Mouse (Mus musculus) monocyte, adult 59 days (primary cell): ENCODE data around the gene Olfr547. TPM values are rescaled to one million over a fixed set of nuclear protein-coding genes. Genes with fewer than 3 reads are reported as not detected.

Source experiments
- total RNA-seq, 2 experiments: library from RNA; stranded (reverse); gene quantifications; one replicate each; pipeline ENCODE4 v1.2.4; 2023

Olfr547 gene
- total RNA-seq, result not detected

DNA sequence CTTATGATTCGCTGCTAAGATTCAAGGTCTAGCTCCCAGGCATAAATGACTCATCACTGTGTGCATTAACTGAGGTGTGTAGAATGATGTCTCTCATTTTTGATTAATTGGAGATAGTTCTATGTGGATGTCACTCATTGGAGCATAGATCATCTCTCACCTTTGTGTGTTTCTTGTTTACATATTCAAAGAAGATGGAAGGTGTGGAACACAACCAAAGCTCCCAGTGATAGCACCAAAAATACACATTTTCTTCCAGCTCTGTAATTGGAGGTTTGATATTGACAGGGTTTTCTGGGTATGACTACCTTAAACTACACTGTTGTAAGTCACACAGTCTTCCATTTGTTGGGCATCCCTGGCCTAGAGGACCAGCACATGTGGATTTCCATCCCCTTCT is at the start of gene Olfr547:
Gene Olfr547 (plus strand): TSS at position 301 of the 400 bp plus-strand sequence.

GRCm38 (mm10) chr7:102488161-102488560 is 46.4 kb upstream of the Olfr547 start, which contains the start of gene Olfr544:
Olfr544 (minus strand) TSS chr7:102488313.

GRCm38 (mm10) chr7:102499473-102499872 is 35.1 kb upstream of the Olfr547 start, which contains the start of gene Olfr545:
Olfr545 (minus strand) TSS chr7:102499573.

DNA sequence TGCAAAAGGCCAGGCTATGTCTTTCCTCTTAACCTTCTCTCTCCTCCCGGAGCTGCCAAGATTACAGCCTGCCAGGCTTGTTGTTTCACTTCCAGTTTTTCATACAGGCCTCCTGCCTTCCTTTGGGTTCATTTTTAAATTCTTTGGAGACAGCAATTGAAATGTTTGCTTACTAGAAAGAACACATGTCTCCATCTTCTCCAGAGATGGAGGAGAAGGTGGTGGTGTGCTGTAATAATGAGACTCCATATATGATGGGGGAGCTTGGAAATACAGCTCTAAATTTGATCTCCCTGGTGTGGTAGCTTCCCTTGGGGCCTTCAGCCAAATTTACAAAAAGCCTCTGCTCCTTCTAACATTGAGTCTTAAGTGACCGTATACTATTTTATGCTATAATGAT is 6.0 kb downstream of the Olfr547 start, which contains the start of gene Olfr548-ps1:
Gene Olfr548-ps1 (plus strand): TSS at position 301 of the 400 bp plus-strand sequence.

GRCm38 (mm10) chr7:102549570-102549969 is 15.0 kb downstream of the Olfr547 start, which contains the start of gene Olfr549:
Olfr549 (plus strand) TSS chr7:102549870.

GRCm38 (mm10) chr7:102564999-102565997 is 30.7 kb downstream of the Olfr547 start, which contains the start of gene Trim21:
Trim21 (minus strand) TSS chr7:102565486.

DNA sequence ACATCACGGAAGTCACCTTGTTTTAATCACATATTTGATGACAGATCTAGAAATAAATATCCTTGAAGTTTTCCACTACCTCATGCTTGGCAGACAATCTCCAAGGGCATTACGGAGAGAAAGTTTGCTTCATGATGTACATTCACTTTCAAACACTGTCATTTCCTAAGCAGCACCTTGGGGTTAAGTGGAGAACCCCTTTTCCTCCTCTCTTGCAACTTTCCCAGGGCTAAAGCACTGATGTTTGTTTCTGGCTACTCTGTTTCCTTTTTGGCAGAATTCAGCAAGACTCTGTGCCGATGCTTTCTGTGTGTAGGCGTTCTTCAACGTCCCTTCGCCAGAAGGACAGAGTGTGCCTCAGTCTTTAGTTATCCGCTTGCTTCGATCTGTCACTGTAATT is 36.6 kb downstream of the Olfr547 start, which contains the start of gene Olfr550:
Gene Olfr550 (plus strand): TSS at position 301 of the 400 bp plus-strand sequence.

Other genes starting within 250 kb of the Olfr547 start
- gene Rrm1, start 93.1 kb upstream of the Olfr547 start, total RNA-seq, result 10 to 100 TPM; 12.5 to 12.7 TPM
- not detected for gene Olfr543, start 53.1 kb upstream of the Olfr547 start, total RNA-seq
- gene Olfr544, start 46.4 kb upstream of the Olfr547 start, total RNA-seq, result not detected
- gene Olfr545, start 35.2 kb upstream of the Olfr547 start, total RNA-seq, result not detected
- not detected for gene Olfr548-ps1, start 6.1 kb downstream of the Olfr547 start, total RNA-seq
- not detected for gene Olfr549, start 15.1 kb downstream of the Olfr547 start, total RNA-seq
- gene Trim21, start 30.7 kb downstream of the Olfr547 start, total RNA-seq, result 10 to 100 TPM; 19.9 to 20.8 TPM
- not detected for gene Olfr550, start 36.7 kb downstream of the Olfr547 start, total RNA-seq
- not detected for gene Olfr551, start 57.1 kb downstream of the Olfr547 start, total RNA-seq
- gene Olfr552, start 63.0 kb downstream of the Olfr547 start, total RNA-seq, result not detected
- gene Olfr553, start 83.5 kb downstream of the Olfr547 start, total RNA-seq, result not detected
- not detected for gene Olfr554, start 103.7 kb downstream of the Olfr547 start, total RNA-seq
- not detected for gene Olfr555, start 124.1 kb downstream of the Olfr547 start, total RNA-seq
- gene Olfr556, start 130.2 kb downstream of the Olfr547 start, total RNA-seq, result not detected
- gene Trim68, start 152.6 kb downstream of the Olfr547 start, total RNA-seq, result 1 to 10 TPM; 3.9 to 5.2 TPM
- not detected for gene Olfr557, start 161.2 kb downstream of the Olfr547 start, total RNA-seq
- gene Olfr558, start 167.5 kb downstream of the Olfr547 start, total RNA-seq, result not detected
- not detected for gene Olfr33, start 184.3 kb downstream of the Olfr547 start, total RNA-seq
- not detected for gene Olfr559, start 192.7 kb downstream of the Olfr547 start, total RNA-seq
- not detected for gene Olfr560, start 224.6 kb downstream of the Olfr547 start, total RNA-seq
- not detected for gene Olfr78, start 224.7 kb downstream of the Olfr547 start, total RNA-seq
- gene Olfr561, start 236.5 kb downstream of the Olfr547 start, total RNA-seq, result not detected